Mouse (Mus musculus) myocyte (in vitro differentiated cells): ENCODE results near the gene H2-K1. TPM values are rescaled to one million over a fixed set of nuclear protein-coding genes. Genes with fewer than 3 reads are reported as not detected.

Source experiments
- H3K27me3 ChIP-seq: one replicate; pipeline ENCODE4 v1.6.1; 2011; ENCODE audit not compliant: control insufficient read depth, insufficient read depth, insufficient read length
- H3K36me3 ChIP-seq: one replicate; pipeline ENCODE4 v1.6.1; 2011; ENCODE audit not compliant: control insufficient read depth, insufficient read depth
- H3K4me2 ChIP-seq: one replicate; pipeline ENCODE4 v1.6.1; 2011; ENCODE audit warnings: low read depth, control low read depth
- H3K4me3 ChIP-seq: one replicate; pipeline ENCODE4 v1.5.1; 2011; ENCODE audit warnings: mild to moderate bottlenecking, control low read depth, moderate library complexity
- H3K79me2 ChIP-seq: one replicate; pipeline ENCODE4 v1.6.1; 2011; ENCODE audit not compliant: control insufficient read depth, insufficient read depth
- H3ac ChIP-seq: one replicate; pipeline ENCODE4 v1.6.1; 2011; ENCODE audit not compliant: control insufficient read depth, insufficient read length
- CEBPB ChIP-seq: IDR thresholded peaks from 2 replicates; pipeline ENCODE4 v1.6.1; 2011; ENCODE audit warnings: mild to moderate bottlenecking, moderate library complexity; ENCODE audit not compliant: poor library complexity, insufficient read depth, severe bottlenecking
- E2F4 ChIP-seq: IDR thresholded peaks from one replicate; pipeline ENCODE4 v1.6.1; 2011; ENCODE audit warnings: mild to moderate bottlenecking, control low read depth, moderate library complexity; ENCODE audit not compliant: insufficient read depth
- MAX ChIP-seq: IDR thresholded peaks from one replicate; pipeline ENCODE4 v1.6.1; 2011; ENCODE audit warnings: low read depth, mild to moderate bottlenecking, control low read depth
- MYOD1 ChIP-seq, 3 experiments: IDR thresholded peaks; one replicate each; pipeline ENCODE4 v1.6.1; 2011; ENCODE audit warnings: control low read depth in 2 of 3, low read depth in 2 of 3, mild to moderate bottlenecking in 2 of 3, moderate library complexity in 1 of 3; ENCODE audit not compliant: insufficient read length in 2 of 3, control insufficient read depth in 1 of 3
- MYOG ChIP-seq, 3 experiments: IDR thresholded peaks; one replicate each; pipeline ENCODE4 v1.6.1; 2011; ENCODE audit warnings: control low read depth in 2 of 3, low read depth in 2 of 3, mild to moderate bottlenecking in 2 of 3; ENCODE audit not compliant: insufficient read length in 2 of 3, control insufficient read depth in 1 of 3, insufficient read depth in 1 of 3
- POLR2A ChIP-seq: IDR thresholded peaks from one replicate; pipeline ENCODE4 v1.6.1; 2011; ENCODE audit warnings: low read depth, mild to moderate bottlenecking, control low read depth, moderate library complexity; ENCODE audit not compliant: insufficient read length
- POLR2AphosphoS2 ChIP-seq: IDR thresholded peaks from one replicate; pipeline ENCODE4 v1.6.1; 2011; ENCODE audit warnings: low read depth, control low read depth; ENCODE audit not compliant: insufficient read length
- REST ChIP-seq: IDR thresholded peaks from one replicate; pipeline ENCODE4 v1.6.1; 2011; ENCODE audit warnings: mild to moderate bottlenecking, control low read depth, moderate library complexity; ENCODE audit not compliant: insufficient read depth, insufficient read length
- SRF ChIP-seq: IDR thresholded peaks from one replicate; pipeline ENCODE4 v1.6.1; 2011; ENCODE audit warnings: low read depth; ENCODE audit not compliant: control insufficient read depth, insufficient read length
- TCF12 ChIP-seq: IDR thresholded peaks from one replicate; pipeline ENCODE4 v1.6.1; 2011; ENCODE audit warnings: mild to moderate bottlenecking, control low read depth; ENCODE audit not compliant: poor library complexity, insufficient read depth, severe bottlenecking
- TCF3 ChIP-seq: IDR thresholded peaks from one replicate; pipeline ENCODE4 v1.6.1; 2011; ENCODE audit warnings: low read depth, control low read depth; ENCODE audit not compliant: insufficient read length
- USF1 ChIP-seq: IDR thresholded peaks from one replicate; pipeline ENCODE4 v1.6.1; 2011; ENCODE audit warnings: low read depth, mild to moderate bottlenecking, control low read depth, moderate library complexity
- polyA plus RNA-seq: library from polyadenylated mRNA; unstranded; fragments of >200 nt; fragmentation: generic; extraction: Trizol; gene quantifications from one replicate; pipeline ENCODE4 v1.2.1, GENCODE M21; 2012; ENCODE audit warnings: missing spikeins

H2-K1 gene
- polyA plus RNA-seq, 1 experiment: 89.2 TPM

DNA sequence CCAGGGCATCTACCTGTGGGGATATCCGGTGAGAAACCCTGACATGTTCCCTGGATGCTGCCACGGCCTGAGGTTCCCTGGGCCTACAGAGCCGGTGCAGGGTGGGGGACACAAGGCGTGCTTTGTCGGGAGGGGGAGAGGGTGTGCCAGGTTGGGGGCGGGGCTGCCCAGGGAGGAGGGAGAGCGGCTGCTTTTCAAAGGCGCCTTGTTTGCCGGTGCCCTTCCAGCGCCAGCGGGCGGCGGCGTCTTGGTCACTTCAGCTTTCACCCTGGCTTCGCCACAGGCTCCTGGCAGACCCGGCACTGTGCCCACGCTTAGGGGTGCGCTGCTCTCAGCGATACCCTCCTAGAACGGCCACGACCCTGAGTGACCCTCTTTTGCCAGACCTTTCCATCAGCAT is 38.3 kb upstream of the H2-K1 start:
- peaks cover 5% of the 10 kb centered on the region for H3K36me3 ChIP-seq
- no peak overlapping the region for H3ac ChIP-seq
- H3K27me3 ChIP-seq: no peaks in the 10 kb centered on the region
- TF ChIP-seq SRF (no peak), MYOG (IDR thresholded peaks at IDR 0.05; ENCODE audit: control insufficient read depth in 1 of 3, insufficient read depth in 1 of 3, insufficient read length in 2 of 3, low read depth in 2 of 3) (no peak), POLR2AphosphoS2 (no peak), TCF3 (no peak), REST (no peak), TCF12 (no peak), MYOD1 (IDR thresholded peaks at IDR 0.05; ENCODE audit: control insufficient read depth in 1 of 3, insufficient read length in 2 of 3, low read depth in 2 of 3) (no peak), MAX (no peak)
- peaks cover 2% of the 10 kb centered on the region for H3K79me2 ChIP-seq
- no peak overlapping the region for H3K4me3 ChIP-seq
- H3K4me2 ChIP-seq: no peak overlapping the region

- H3K79me2 ChIP-seq: peaks cover 14% of the 10 kb centered on the region
- no peak overlapping the region for H3ac ChIP-seq
- H3K4me3 ChIP-seq: no peak overlapping the region
- no peaks in the 10 kb centered on the region for H3K27me3 ChIP-seq
- peaks cover 5% of the 10 kb centered on the region for H3K36me3 ChIP-seq
- TF ChIP-seq USF1 (no peak), POLR2AphosphoS2 (no peak), E2F4 (no peak), SRF (no peak), REST (no peak), POLR2A (no peak), TCF12 (no peak), CEBPB (no peak), MYOG (IDR thresholded peaks at IDR 0.05; ENCODE audit: control insufficient read depth in 1 of 3, insufficient read depth in 1 of 3, insufficient read length in 2 of 3, low read depth in 2 of 3) (no peak)
- no peak overlapping the region for H3K4me2 ChIP-seq
Measured at GRCm38 (mm10) chr17:34037241-34037640, 37.1 kb upstream of the H2-K1 start.

GRCm38 (mm10) chr17:34036647-34037046 is 36.5 kb upstream of the H2-K1 start:
- no peaks in the 10 kb centered on the region for H3K27me3 ChIP-seq
- TF ChIP-seq SRF: no peak
- TF ChIP-seq CEBPB: no peak
- no peak for TF ChIP-seq TCF3
- no peak for TF ChIP-seq TCF12
- TF ChIP-seq POLR2A: no peak
- TF ChIP-seq MAX: no peak
- TF ChIP-seq POLR2AphosphoS2: no peak
- TF ChIP-seq MYOG (IDR thresholded peaks at IDR 0.05; ENCODE audit: control insufficient read depth in 1 of 3, insufficient read depth in 1 of 3, insufficient read length in 2 of 3, low read depth in 2 of 3): no peak
- no peak for TF ChIP-seq MYOD1 (IDR thresholded peaks at IDR 0.05; ENCODE audit: control insufficient read depth in 1 of 3, insufficient read length in 2 of 3, low read depth in 2 of 3)
- no peak for TF ChIP-seq E2F4
- TF ChIP-seq REST: no peak
- TF ChIP-seq USF1: no peak
- H3ac ChIP-seq: no peak overlapping the region
- H3K36me3 ChIP-seq: peaks cover 5% of the 10 kb centered on the region
- H3K79me2 ChIP-seq: peaks cover 15% of the 10 kb centered on the region
- H3K4me3 ChIP-seq: no peak overlapping the region
- H3K4me2 ChIP-seq: no peak overlapping the region

DNA sequence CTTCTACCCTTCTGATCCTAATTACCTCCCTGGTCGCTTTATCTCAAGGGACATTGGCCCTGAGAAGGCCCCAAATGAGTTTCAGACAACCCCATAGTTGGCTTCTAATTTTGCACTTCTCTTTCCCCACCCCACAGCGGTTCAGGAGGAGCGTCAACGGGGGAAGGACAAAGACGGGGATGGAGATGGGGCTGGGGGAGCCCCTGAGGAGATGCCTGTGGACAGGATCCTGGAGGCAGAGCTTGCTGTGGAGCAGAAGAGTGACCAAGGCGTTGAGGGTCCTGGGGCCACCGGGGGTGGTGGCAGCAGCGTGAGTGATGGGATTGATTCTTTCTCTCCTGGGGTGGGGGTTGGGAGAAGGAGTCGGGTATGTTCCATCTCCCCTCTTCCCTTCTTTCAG is 35.4 kb upstream of the H2-K1 start:
- no peak overlapping the region for H3K4me2 ChIP-seq
- peaks cover 5% of the 10 kb centered on the region for H3K36me3 ChIP-seq
- H3K79me2 ChIP-seq: peaks cover 24% of the 10 kb centered on the region
- H3K4me3 ChIP-seq: no peak overlapping the region
- H3K27me3 ChIP-seq: no peaks in the 10 kb centered on the region
- H3ac ChIP-seq: no peak overlapping the region
- TF ChIP-seq USF1 (no peak), TCF12 (no peak), MAX (no peak), POLR2AphosphoS2 (no peak), REST (no peak), POLR2A (no peak), CEBPB (no peak), TCF3 (no peak), E2F4 (no peak), MYOD1 (IDR thresholded peaks at IDR 0.05; ENCODE audit: control insufficient read depth in 1 of 3, insufficient read length in 2 of 3, low read depth in 2 of 3) (no peak), MYOG (IDR thresholded peaks at IDR 0.05; ENCODE audit: control insufficient read depth in 1 of 3, insufficient read depth in 1 of 3, insufficient read length in 2 of 3, low read depth in 2 of 3) (no peak), SRF (no peak)

- H3K4me2 ChIP-seq: no peak overlapping the region
- peak; percentile 22 for TF ChIP-seq POLR2AphosphoS2
- no peak for TF ChIP-seq USF1
- no peak for TF ChIP-seq SRF
- no peak for TF ChIP-seq POLR2A
- TF ChIP-seq MYOD1 (IDR thresholded peaks at IDR 0.05; ENCODE audit: control insufficient read depth in 1 of 3, insufficient read length in 2 of 3, low read depth in 2 of 3): no peak
- H3K27me3 ChIP-seq: no peaks in the 10 kb centered on the region
- peaks cover 39% of the 10 kb centered on the region for H3K79me2 ChIP-seq
- H3K36me3 ChIP-seq: peaks cover 7% of the 10 kb centered on the region
- H3K4me3 ChIP-seq: no peak overlapping the region
- no peak overlapping the region for H3ac ChIP-seq
Measured at GRCm38 (mm10) chr17:34034064-34034463, 33.9 kb upstream of the H2-K1 start.
